Mouse (Mus musculus) erythroid progenitor cell, adult 5-6 weeks (primary cell): ENCODE data around the gene Upf3a. TPM values are rescaled to one million over a fixed set of nuclear protein-coding genes. Genes with fewer than 3 reads are reported as not detected.
"Not testable (repeated sequence)": the region's sequence is repeated elsewhere in the genome, so short reads cannot be mapped to it uniquely, and the experiment has no call there.

Experiments
- ATAC-seq: replicated peaks from 2 replicates; pipeline ENCODE4 v1.8.0; 2016; ENCODE audit warnings: moderate number of reproducible peaks, mild to moderate bottlenecking, moderate TSS enrichment, inconsistent platforms; ENCODE audit not compliant: poor library complexity, low FRiP score, severe bottlenecking
- total RNA-seq, 2 experiments: library from RNA; stranded (forward) in 1 of 2; stranded (reverse) in 1 of 2; fragments of 150-400 nt in 1 of 2; fragments of 186-747, 209-891 nt in 1 of 2; gene quantifications; 2 replicates each; pipeline versions ENCODE4 v1.2.3 to v1.2.4; 2015 to 2017; ENCODE audit warnings: low replicate concordance in 2 of 2

Gene Upf3a
- total RNA-seq, 2 experiments from 2014 or later, result 10.8 to 17.2 TPM

DNA sequence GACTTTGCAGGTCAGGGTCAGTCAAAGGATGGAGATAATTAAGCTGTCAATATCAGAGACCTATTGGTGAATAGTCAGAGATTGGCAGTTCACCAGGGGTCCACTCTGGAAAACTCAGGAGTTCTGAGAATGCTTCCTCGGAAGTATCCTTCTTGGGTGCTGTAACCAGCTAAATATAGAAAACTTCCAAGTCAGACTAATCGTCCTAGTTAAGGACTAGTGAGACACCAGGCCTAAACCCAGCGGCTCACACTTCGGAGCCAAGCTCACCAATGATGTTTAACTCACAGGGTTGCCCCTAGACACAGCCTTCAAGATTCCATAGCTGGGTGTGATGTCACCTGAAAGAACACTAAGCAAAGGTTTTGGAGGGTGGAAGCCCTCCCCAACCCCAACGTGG lies 52.9 kb downstream of the Upf3a start, which contains the start of gene AF366264:
Gene AF366264, minus strand, starts transcription at position 101 of the 400 bp plus-strand sequence.
- not testable (repeated sequence) for ATAC-seq

DNA sequence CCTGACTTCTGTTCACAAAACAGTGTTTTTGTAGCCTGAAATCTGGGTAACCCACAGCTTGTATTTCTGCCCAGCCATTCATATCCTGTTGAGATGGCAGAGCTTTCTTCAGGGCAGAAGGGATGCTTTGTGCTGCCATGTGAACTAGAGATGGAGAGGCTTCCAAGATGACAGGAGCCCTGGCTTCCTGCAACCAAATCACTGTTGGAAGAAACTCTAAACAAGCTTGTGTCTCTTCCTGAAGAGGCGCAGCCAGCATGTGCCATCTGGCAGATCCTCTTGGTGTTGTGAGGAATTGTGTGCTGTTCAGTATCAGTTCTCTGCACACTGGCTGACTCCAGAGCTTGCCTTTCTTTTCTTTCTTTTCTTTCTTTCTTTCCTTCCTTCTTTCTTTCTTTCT lies 57.9 kb downstream of the Upf3a start:
- ATAC-seq, result not testable (repeated sequence)

Other genes starting within 250 kb of the Upf3a start
- not detected in 2 replicates for gene 1700029H14Rik, start 223.2 kb upstream of the Upf3a start, total RNA-seq (2015; ENCODE audit: low replicate concordance)
- gene 1700029H14Rik, start 223.2 kb upstream of the Upf3a start, total RNA-seq (2017; ENCODE audit: low replicate concordance), result not detected in 2 replicates
- 6.5 and 9.6 TPM in 2 replicates for gene Rasa3, start 108.0 kb upstream of the Upf3a start, total RNA-seq (2015; ENCODE audit: low replicate concordance)
- 12.2 and 13.4 TPM in 2 replicates for gene Rasa3, start 108.0 kb upstream of the Upf3a start, total RNA-seq (2017; ENCODE audit: low replicate concordance)
- gene Cfap97d2, start 79.7 kb upstream of the Upf3a start, total RNA-seq (2015; ENCODE audit: low replicate concordance), result not detected in 2 replicates
- gene Cfap97d2, start 79.7 kb upstream of the Upf3a start, total RNA-seq (2017; ENCODE audit: low replicate concordance), result not detected in 2 replicates
- gene Cdc16, start 27.9 kb upstream of the Upf3a start, total RNA-seq (2015; ENCODE audit: low replicate concordance), result 28.9 and 55.5 TPM in 2 replicates
- gene Cdc16, start 27.9 kb upstream of the Upf3a start, total RNA-seq (2017; ENCODE audit: low replicate concordance), result 30.5 and 33.7 TPM in 2 replicates
- gene AF366264, start 52.8 kb downstream of the Upf3a start, total RNA-seq (2015; ENCODE audit: low replicate concordance), result not detected in 2 replicates
- gene AF366264, start 52.8 kb downstream of the Upf3a start, total RNA-seq (2017; ENCODE audit: low replicate concordance), result not detected in 2 replicates
- gene Champ1, start 84.0 kb downstream of the Upf3a start, total RNA-seq (2015; ENCODE audit: low replicate concordance), result 5.0 and 5.4 TPM in 2 replicates
- 0.98 and 4.4 TPM in 2 replicates for gene Champ1, start 84.0 kb downstream of the Upf3a start, total RNA-seq (2017; ENCODE audit: low replicate concordance)
- gene Coprs, start 104.7 kb downstream of the Upf3a start, total RNA-seq (2015; ENCODE audit: low replicate concordance), result 4.7 TPM in 1 of 2 replicates, not detected in the other
- gene Coprs, start 104.7 kb downstream of the Upf3a start, total RNA-seq (2017; ENCODE audit: low replicate concordance), result 1.8 TPM in 1 of 2 replicates, not detected in the other